Mouse (Mus musculus): ENCODE results near the gene Pcgf6. TPM values are rescaled to one million over a fixed set of nuclear protein-coding genes. Genes with fewer than 3 reads are reported as not detected.

The Pcgf6 gene
- polyA plus RNA-seq, 1 experiment from 2014 or later, result 11.0 TPM

DNA sequence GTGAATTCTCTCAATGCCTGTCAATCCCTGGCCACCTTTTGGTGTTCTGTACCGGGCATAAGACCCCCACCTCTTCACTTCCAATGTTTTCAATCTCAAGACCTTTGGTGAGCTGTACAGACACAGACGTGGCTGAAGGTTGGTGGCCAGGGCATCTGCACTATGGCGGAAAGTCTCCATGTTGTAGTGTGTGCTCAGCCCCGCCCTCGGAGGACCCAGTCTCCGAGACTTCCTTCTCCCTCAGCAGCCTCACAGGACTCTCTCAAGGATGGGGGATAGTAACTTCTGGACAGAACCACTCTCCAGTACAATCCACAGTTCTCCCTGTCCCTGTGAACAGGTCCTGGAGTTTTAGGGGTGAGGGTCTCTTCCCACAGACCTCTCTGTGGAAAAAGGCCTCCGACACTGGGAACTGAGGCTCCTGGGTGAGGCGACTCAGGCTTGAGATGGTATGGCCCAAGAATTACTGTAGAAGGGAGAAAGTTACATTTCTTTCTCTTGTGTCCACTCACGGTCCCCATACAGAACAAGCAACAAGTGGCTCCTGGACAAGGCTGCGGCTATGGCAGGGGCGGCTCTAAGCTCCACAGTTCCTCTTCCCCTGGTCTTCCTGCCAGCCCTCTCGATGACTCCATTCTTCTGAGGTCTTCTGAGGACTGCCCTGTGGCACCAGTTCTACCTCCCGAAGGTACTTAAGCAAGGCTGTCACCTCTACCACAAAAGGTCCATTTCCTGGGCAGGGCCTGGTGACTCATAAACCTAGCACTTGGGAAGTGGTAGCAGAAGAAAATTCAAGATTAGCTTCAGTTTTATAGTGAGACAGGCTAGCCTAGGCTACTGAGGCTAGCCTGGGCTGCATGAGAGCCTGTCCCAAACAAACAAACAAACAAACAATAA, 65.7 kb downstream of the Pcgf6 start:
- WGBS, result 83% methylated on average over 13 of the region's 13 CpGs
- peaks cover 5 to 9% of the 10 kb centered on the region in 2 experiments; a peak in 3 of 4 replicates for H3K4me1 ChIP-seq (ENCODE audit: control insufficient read depth in 2 of 2, insufficient read depth in 2 of 2, low read length in 2 of 2)

DNA sequence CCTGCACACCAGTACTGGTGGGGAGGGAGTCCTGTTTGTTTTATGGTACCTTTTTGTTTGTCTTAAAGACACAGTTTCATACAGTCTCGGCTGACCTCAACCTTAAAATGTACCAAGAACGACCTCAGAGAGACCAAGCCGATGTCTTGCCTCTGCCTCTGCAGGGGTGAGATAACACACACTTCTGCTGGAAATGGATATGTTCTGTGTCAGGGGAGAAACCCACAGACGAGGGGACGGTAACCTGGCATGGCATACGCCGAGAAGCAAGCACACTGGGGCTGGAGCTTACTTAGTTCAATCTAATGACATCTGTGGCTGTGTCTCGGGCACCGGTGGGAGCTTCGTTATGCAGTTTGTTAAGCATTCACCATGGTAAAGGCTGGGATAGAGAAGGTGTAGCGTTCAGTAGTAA, 66.7 kb downstream of the Pcgf6 start:
- H3K27me3 ChIP-seq (ENCODE audit: control insufficient read depth, insufficient read depth, low read length), result no peaks in the 10 kb centered on the region
- H3K4me1 ChIP-seq (ENCODE audit: control insufficient read depth in 2 of 2, insufficient read depth in 2 of 2, low read length in 2 of 2), result peaks cover 6 to 9% of the 10 kb centered on the region in 2 experiments; a peak in 3 of 4 replicates
- no peaks in the 10 kb centered on the region for H3K9me3 ChIP-seq (ENCODE audit: control insufficient read depth, low read length)
- WGBS, result 44% methylated on average over 11 of the region's 11 CpGs
- H3K4me3 ChIP-seq (ENCODE audit: control insufficient read depth in 1 of 2, insufficient read depth in 1 of 2, low read depth in 1 of 2, low read length in 2 of 2), result no peak overlapping the region
- no peak for ATAC-seq (ENCODE audit: insufficient number of reproducible peaks, insufficient read depth, low FRiP score, low read depth)
- no peak overlapping the region for H3K27ac ChIP-seq (replicated peaks in 1 of 2; ENCODE audit: control insufficient read depth in 1 of 2, insufficient read depth in 1 of 2, low read depth in 2 of 2, low read length in 2 of 2)
- no peak overlapping the region for H3K4me2 ChIP-seq (ENCODE audit: low read length)
- H3K9ac ChIP-seq (ENCODE audit: low read length), result no peak overlapping the region; the same call in 1 of the 2 replicates
- H3K36me3 ChIP-seq (ENCODE audit: control insufficient read depth, insufficient read depth, low read length), result no peaks in the 10 kb centered on the region

More for the DNA sequence above, 65.7 kb downstream of the Pcgf6 start:
- no peak overlapping the region for H3K4me3 ChIP-seq (ENCODE audit: control insufficient read depth in 1 of 2, insufficient read depth in 1 of 2, low read depth in 1 of 2, low read length in 2 of 2)
- H3K9me3 ChIP-seq (ENCODE audit: control insufficient read depth, low read length), result no peaks in the 10 kb centered on the region
- no peak overlapping the region for H3K4me2 ChIP-seq (ENCODE audit: low read length)
- no peak overlapping the region for H3K27ac ChIP-seq (replicated peaks in 1 of 2; ENCODE audit: control insufficient read depth in 1 of 2, insufficient read depth in 1 of 2, low read depth in 2 of 2, low read length in 2 of 2)
- H3K27me3 ChIP-seq (ENCODE audit: control insufficient read depth, insufficient read depth, low read length), result no peaks in the 10 kb centered on the region
- no peaks in the 10 kb centered on the region for H3K36me3 ChIP-seq (ENCODE audit: control insufficient read depth, insufficient read depth, low read length)
- no peak for ATAC-seq (ENCODE audit: insufficient number of reproducible peaks, insufficient read depth, low FRiP score, low read depth)
- no peak overlapping the region for H3K9ac ChIP-seq (ENCODE audit: low read length)

Other genes starting within 250 kb of the Pcgf6 start
- gene Ina, start 36.2 kb downstream of the Pcgf6 start, polyA plus RNA-seq (2014; fragmentation: Nextera tagmentation; extraction: Ambion mirVana), result 0.30 TPM in 1 of 2 replicates, not detected in the other
- 115 and 126 TPM in 2 replicates for gene Nt5c2, start 35.8 kb downstream of the Pcgf6 start, polyA plus RNA-seq (2014; fragmentation: Nextera tagmentation; extraction: Ambion mirVana)
- gene Taf5, start 16.8 kb upstream of the Pcgf6 start, polyA plus RNA-seq (2014; fragmentation: Nextera tagmentation; extraction: Ambion mirVana), result 5.4 and 5.7 TPM in 2 replicates
- 2,728 and 2,838 TPM in 2 replicates for gene Usmg5, start 39.7 kb upstream of the Pcgf6 start, polyA plus RNA-seq (2014; fragmentation: Nextera tagmentation; extraction: Ambion mirVana)
- gene Pdcd11, start 39.9 kb upstream of the Pcgf6 start, polyA plus RNA-seq (2014; fragmentation: Nextera tagmentation; extraction: Ambion mirVana), result 4.6 and 5.3 TPM in 2 replicates
- gene Calhm2, start 87.4 kb upstream of the Pcgf6 start, polyA plus RNA-seq (2014; fragmentation: Nextera tagmentation; extraction: Ambion mirVana), result 1.7 and 2.4 TPM in 2 replicates
- not detected in 2 replicates for gene Calhm1, start 93.3 kb upstream of the Pcgf6 start, polyA plus RNA-seq (2014; fragmentation: Nextera tagmentation; extraction: Ambion mirVana)
- gene Calhm3, start 106.9 kb upstream of the Pcgf6 start, polyA plus RNA-seq (2014; fragmentation: Nextera tagmentation; extraction: Ambion mirVana), result not detected in 2 replicates
- 1.3 and 1.4 TPM in 2 replicates for gene Neurl1a, start 127.9 kb upstream of the Pcgf6 start, polyA plus RNA-seq (2014; fragmentation: Nextera tagmentation; extraction: Ambion mirVana)

Measured in heart, embryonic 14.5 days (tissue).